Mouse (Mus musculus): ENCODE measurements around the gene H2-D1. TPM values are rescaled to one million over a fixed set of nuclear protein-coding genes. Genes with fewer than 3 reads are reported as not detected.

Gene H2-D1
- polyA plus RNA-seq, 1 experiment from 2014 or later, result 45.9 TPM

GRCm38 (mm10) chr17:35244999-35245398 is 17.5 kb upstream of the H2-D1 start:
- WGBS, result 84% methylated on average over 2 of the region's 2 CpGs
- 0 out of 2 replicates have a peak overlapping the region, but pooled peaks have one; percentile 99 for H3K4me3 ChIP-seq (ENCODE audit: low read depth, low read length)
- H3K4me2 ChIP-seq, result peak overlapping the region; percentile 97
- no peaks in the 10 kb centered on the region for H3K27me3 ChIP-seq (ENCODE audit: control insufficient read depth, insufficient read depth, low read length)
- no peak for DNase-seq (ENCODE audit: low spot score, missing footprints)
- H3K9me3 ChIP-seq (ENCODE audit: control insufficient read depth, low read length), result no peaks in the 10 kb centered on the region
- peaks cover 37% of the 10 kb centered on the region for H3K4me1 ChIP-seq (ENCODE audit: control insufficient read depth, insufficient read depth, low read length)
- peak overlapping the region; percentile 100 for H3K9ac ChIP-seq (ENCODE audit: low read length)
- ATAC-seq (ENCODE audit: low FRiP score), result no peak
- H3K36me3 ChIP-seq (ENCODE audit: control insufficient read depth, insufficient read depth, low read length), result peaks cover 52% of the 10 kb centered on the region
- no peak overlapping the region for H3K27ac ChIP-seq (ENCODE audit: low read depth, low read length)

- Histone ChIP-seq H3K27me3 (ENCODE audit: control insufficient read depth, insufficient read depth, low read length) (no peaks in the 10 kb centered on the region), H3K9me3 (ENCODE audit: control insufficient read depth, low read length) (no peaks in the 10 kb centered on the region), H3K27ac (ENCODE audit: low read depth, low read length) (no peak overlapping the region), H3K4me2 (no peak overlapping the region), H3K4me1 (ENCODE audit: control insufficient read depth, insufficient read depth, low read length) (peaks cover 28% of the 10 kb centered on the region), H3K36me3 (ENCODE audit: control insufficient read depth, insufficient read depth, low read length) (peaks cover 58% of the 10 kb centered on the region), H3K9ac (ENCODE audit: low read length) (no peak overlapping the region; the same call in 1 of the 2 replicates), H3K4me3 (ENCODE audit: low read depth, low read length) (no peak overlapping the region)
- 87% methylated on average over 15 of the region's 15 CpGs for WGBS
- no peak for ATAC-seq (ENCODE audit: low FRiP score)
- no peak for DNase-seq (ENCODE audit: low spot score, missing footprints)
Measured at GRCm38 (mm10) chr17:35245731-35246623, 16.6 kb upstream of the H2-D1 start.

GRCm38 (mm10) chr17:35247144-35247543 is 15.4 kb upstream of the H2-D1 start:
- DNase-seq (ENCODE audit: low spot score, missing footprints), result no peak

GRCm38 (mm10) chr17:35248986-35249385 is 13.5 kb upstream of the H2-D1 start:
- H3K27me3 ChIP-seq (ENCODE audit: control insufficient read depth, insufficient read depth, low read length), result no peaks in the 10 kb centered on the region
- H3K36me3 ChIP-seq (ENCODE audit: control insufficient read depth, insufficient read depth, low read length), result peaks cover 72% of the 10 kb centered on the region
- no peaks in the 10 kb centered on the region for H3K9me3 ChIP-seq (ENCODE audit: control insufficient read depth, low read length)
- H3K27ac ChIP-seq (ENCODE audit: low read depth, low read length), result no peak overlapping the region
- ATAC-seq (ENCODE audit: low FRiP score), result no peak
- H3K4me1 ChIP-seq (ENCODE audit: control insufficient read depth, insufficient read depth, low read length), result peaks cover 19% of the 10 kb centered on the region
- no peak overlapping the region for H3K4me2 ChIP-seq
- peak; percentile 84 for DNase-seq (ENCODE audit: low spot score, missing footprints)
- no peak overlapping the region for H3K4me3 ChIP-seq (ENCODE audit: low read depth, low read length)
- WGBS, result 91% methylated on average over 14 of the region's 14 CpGs
- H3K9ac ChIP-seq (ENCODE audit: low read length), result no peak overlapping the region

More at GRCm38 (mm10) chr17:35247144-35247543, 15.4 kb upstream of the H2-D1 start:
- Histone ChIP-seq H3K4me2 (no peak overlapping the region), H3K9ac (ENCODE audit: low read length) (no peak overlapping the region), H3K27ac (ENCODE audit: low read depth, low read length) (no peak overlapping the region), H3K9me3 (ENCODE audit: control insufficient read depth, low read length) (no peaks in the 10 kb centered on the region), H3K4me1 (ENCODE audit: control insufficient read depth, insufficient read depth, low read length) (peaks cover 28% of the 10 kb centered on the region), H3K4me3 (ENCODE audit: low read depth, low read length) (no peak overlapping the region), H3K27me3 (ENCODE audit: control insufficient read depth, insufficient read depth, low read length) (no peaks in the 10 kb centered on the region), H3K36me3 (ENCODE audit: control insufficient read depth, insufficient read depth, low read length) (peaks cover 66% of the 10 kb centered on the region)
- ATAC-seq (ENCODE audit: low FRiP score), result no peak
- 91% methylated on average over 7 of the region's 7 CpGs for WGBS

GRCm38 (mm10) chr17:35249451-35250197 is 12.9 kb upstream of the H2-D1 start:
- 90% methylated on average over 19 of the region's 19 CpGs for WGBS
- Histone ChIP-seq H3K27ac (ENCODE audit: low read depth, low read length) (no peak overlapping the region), H3K4me3 (ENCODE audit: low read depth, low read length) (no peak overlapping the region), H3K9ac (ENCODE audit: low read length) (no peak overlapping the region), H3K4me2 (no peak overlapping the region), H3K4me1 (ENCODE audit: control insufficient read depth, insufficient read depth, low read length) (peaks cover 13% of the 10 kb centered on the region), H3K9me3 (ENCODE audit: control insufficient read depth, low read length) (no peaks in the 10 kb centered on the region), H3K36me3 (ENCODE audit: control insufficient read depth, insufficient read depth, low read length) (peaks cover 66% of the 10 kb centered on the region), H3K27me3 (ENCODE audit: control insufficient read depth, insufficient read depth, low read length) (no peaks in the 10 kb centered on the region)
- peak; percentile 81 for DNase-seq (ENCODE audit: low spot score, missing footprints)
- no peak for ATAC-seq (ENCODE audit: low FRiP score)

- 0 out of 2 replicates have a peak, but pooled peaks cover 4% of the 10 kb centered on the region for H3K4me1 ChIP-seq (ENCODE audit: control insufficient read depth, insufficient read depth, low read length)
- no peaks in the 10 kb centered on the region for H3K27me3 ChIP-seq (ENCODE audit: control insufficient read depth, insufficient read depth, low read length)
- H3K36me3 ChIP-seq (ENCODE audit: control insufficient read depth, insufficient read depth, low read length), result peaks cover 56% of the 10 kb centered on the region
- WGBS, result 98% methylated on average over 3 of the region's 3 CpGs
- H3K27ac ChIP-seq (ENCODE audit: low read depth, low read length), result no peak overlapping the region
- no peak overlapping the region for H3K9ac ChIP-seq (ENCODE audit: low read length)
- H3K4me2 ChIP-seq, result no peak overlapping the region
- H3K9me3 ChIP-seq (ENCODE audit: control insufficient read depth, low read length), result no peaks in the 10 kb centered on the region
- ATAC-seq (ENCODE audit: low FRiP score) (no peak), DNase-seq (ENCODE audit: low spot score, missing footprints) (peak; percentile 75)
- no peak overlapping the region for H3K4me3 ChIP-seq (ENCODE audit: low read depth, low read length)
Measured at GRCm38 (mm10) chr17:35250348-35251120, 12.0 kb upstream of the H2-D1 start.

GRCm38 (mm10) chr17:35251162-35251719 is 11.3 kb upstream of the H2-D1 start:
- H3K9ac ChIP-seq (ENCODE audit: low read length), result no peak overlapping the region
- H3K4me1 ChIP-seq (ENCODE audit: control insufficient read depth, insufficient read depth, low read length), result no peaks in the 10 kb centered on the region
- DNase-seq (ENCODE audit: low spot score, missing footprints) (peak; percentile 80), ATAC-seq (ENCODE audit: low FRiP score) (no peak)
- WGBS, result 85% methylated on average over 15 of the region's 15 CpGs
- no peaks in the 10 kb centered on the region for H3K9me3 ChIP-seq (ENCODE audit: control insufficient read depth, low read length)
- no peaks in the 10 kb centered on the region for H3K27me3 ChIP-seq (ENCODE audit: control insufficient read depth, insufficient read depth, low read length)
- peaks cover 53% of the 10 kb centered on the region for H3K36me3 ChIP-seq (ENCODE audit: control insufficient read depth, insufficient read depth, low read length)
- H3K27ac ChIP-seq (ENCODE audit: low read depth, low read length), result no peak overlapping the region
- no peak overlapping the region for H3K4me3 ChIP-seq (ENCODE audit: low read depth, low read length)
- no peak overlapping the region for H3K4me2 ChIP-seq

- H3K4me1 ChIP-seq (ENCODE audit: control insufficient read depth, insufficient read depth, low read length), result no peaks in the 10 kb centered on the region
- H3K27ac ChIP-seq (ENCODE audit: low read depth, low read length), result no peak overlapping the region
- WGBS, result 88% methylated on average over 5 of the region's 5 CpGs
- ATAC-seq (ENCODE audit: low FRiP score) (no peak), DNase-seq (ENCODE audit: low spot score, missing footprints) (peak; percentile 84)
- no peak overlapping the region for H3K4me2 ChIP-seq
- H3K9ac ChIP-seq (ENCODE audit: low read length), result no peak overlapping the region
- H3K36me3 ChIP-seq (ENCODE audit: control insufficient read depth, insufficient read depth, low read length), result peaks cover 45% of the 10 kb centered on the region
- no peak overlapping the region for H3K4me3 ChIP-seq (ENCODE audit: low read depth, low read length)
- H3K27me3 ChIP-seq (ENCODE audit: control insufficient read depth, insufficient read depth, low read length), result no peaks in the 10 kb centered on the region
- H3K9me3 ChIP-seq (ENCODE audit: control insufficient read depth, low read length), result no peaks in the 10 kb centered on the region
Measured at GRCm38 (mm10) chr17:35251981-35252380, 10.5 kb upstream of the H2-D1 start.

Data from midbrain, embryonic 11.5 days (tissue).